Mouse (Mus musculus): ENCODE data around the gene Hip1r. TPM values are rescaled to one million over a fixed set of nuclear protein-coding genes. Genes with fewer than 3 reads are reported as not detected.

Gene Hip1r
- total and polyA plus RNA-seq, 3 experiments, result 16.6 to 31.6 TPM; not detected in 1

- Histone ChIP-seq H3K4me1 (ENCODE audit: control insufficient read depth in 1 of 2, insufficient read depth in 2 of 2, low read length in 2 of 2) (peaks cover 0 to 6% of the 10 kb centered on the region in 2 experiments; a peak in 2 of 4 replicates), H3K4me3 (ENCODE audit: control insufficient read depth in 1 of 2, insufficient read depth in 1 of 2, low read depth in 2 of 2, low read length in 2 of 2) (no peak overlapping the region)
- no peak for DNase-seq (ENCODE audit: low read depth, low spot score)
These were observed 31.7 kb downstream of the Hip1r start for GRCm38 (mm10) chr5:124005151-124005500.

DNA sequence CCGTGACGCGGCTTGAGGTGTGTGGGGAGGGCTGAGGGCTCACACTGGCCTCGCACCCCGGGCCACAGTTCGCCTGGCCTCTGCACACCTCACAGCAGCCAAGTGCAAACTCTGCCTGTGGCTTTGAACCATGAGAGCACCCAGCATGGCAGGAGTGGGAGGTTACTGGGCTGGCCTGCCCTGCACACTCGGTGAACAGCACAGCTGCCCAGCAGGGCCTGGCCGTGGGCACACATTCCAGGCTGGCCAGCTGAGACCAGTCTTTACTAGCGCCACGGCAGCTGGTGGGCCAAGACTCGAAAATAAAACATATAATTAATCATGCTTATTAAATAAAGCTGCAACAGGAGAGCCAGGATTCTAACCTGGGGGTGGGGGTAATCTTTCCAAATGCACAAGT, 32.2 kb downstream of the Hip1r start:
- Histone ChIP-seq H3K79me2 (ENCODE audit: control insufficient read depth, insufficient read depth, low read length, poor library complexity) (peaks cover 3% of the 10 kb centered on the region; the same call in 1 of the 2 replicates), H3K4me3 (ENCODE audit: control insufficient read depth in 1 of 2, insufficient read depth in 1 of 2, low read depth in 2 of 2, low read length in 2 of 2) (no peak overlapping the region), H3K36me3 (ENCODE audit: control insufficient read depth in 1 of 2, insufficient read depth in 2 of 2, low read length in 2 of 2) (peaks cover 3 to 11% of the 10 kb centered on the region in 2 experiments), H3K9me3 (replicated peaks; ENCODE audit: insufficient read depth, low read length) (no peaks in the 10 kb centered on the region), H3K27ac (ENCODE audit: control insufficient read depth, low read depth, low read length) (no peak overlapping the region), H3K9ac (ENCODE audit: control insufficient read depth, low read depth, low read length, poor library complexity, severe bottlenecking) (no peak overlapping the region), H3K4me1 (ENCODE audit: control insufficient read depth in 1 of 2, insufficient read depth in 2 of 2, low read length in 2 of 2) (peaks cover 0 to 11% of the 10 kb centered on the region in 2 experiments; a peak in 3 of 4 replicates), H3K27me3 (ENCODE audit: control insufficient read depth in 1 of 2, insufficient read depth in 2 of 2, low read length in 2 of 2) (no peaks in the 10 kb centered on the region)
- no peak for TF ChIP-seq RAD21 (IDR thresholded peaks at IDR 0.05; ENCODE audit: low read depth, low read length)
- TF ChIP-seq NRF1 (IDR thresholded peaks at IDR 0.05; ENCODE audit: insufficient read depth, low read depth, low read length, poor library complexity, severe bottlenecking), result no peak
- TF ChIP-seq BHLHE40 (IDR thresholded peaks at IDR 0.05; ENCODE audit: borderline replicate concordance, low read depth, low read length), result no peak
- TF ChIP-seq MXI1 (IDR thresholded peaks at IDR 0.05; ENCODE audit: low read depth, low read length), result no peak
- no peak for TF ChIP-seq MYB (IDR thresholded peaks at IDR 0.05; ENCODE audit: low read depth, low read length)
- DNase-seq (ENCODE audit: low read depth, low spot score), result no peak

More at GRCm38 (mm10) chr5:124005151-124005500, 31.7 kb downstream of the Hip1r start:
- H3K27ac ChIP-seq (ENCODE audit: control insufficient read depth, low read depth, low read length), result no peak overlapping the region
- H3K9ac ChIP-seq (ENCODE audit: control insufficient read depth, low read depth, low read length, poor library complexity, severe bottlenecking), result no peak overlapping the region
- H3K9me3 ChIP-seq (replicated peaks; ENCODE audit: insufficient read depth, low read length), result no peaks in the 10 kb centered on the region
- H3K79me2 ChIP-seq (ENCODE audit: control insufficient read depth, insufficient read depth, low read length, poor library complexity), result no peaks in the 10 kb centered on the region
- TF ChIP-seq ELF1 (IDR thresholded peaks at IDR 0.05; ENCODE audit: low read depth, low read length) (no peak), SMC3 (IDR thresholded peaks at IDR 0.05; ENCODE audit: low read depth, low read length) (no peak)
- H3K36me3 ChIP-seq (ENCODE audit: control insufficient read depth in 1 of 2, insufficient read depth in 2 of 2, low read length in 2 of 2), result peaks cover 3 to 6% of the 10 kb centered on the region in 2 experiments
- no peaks in the 10 kb centered on the region for H3K27me3 ChIP-seq (ENCODE audit: control insufficient read depth in 1 of 2, insufficient read depth in 2 of 2, low read length in 2 of 2)

DNA sequence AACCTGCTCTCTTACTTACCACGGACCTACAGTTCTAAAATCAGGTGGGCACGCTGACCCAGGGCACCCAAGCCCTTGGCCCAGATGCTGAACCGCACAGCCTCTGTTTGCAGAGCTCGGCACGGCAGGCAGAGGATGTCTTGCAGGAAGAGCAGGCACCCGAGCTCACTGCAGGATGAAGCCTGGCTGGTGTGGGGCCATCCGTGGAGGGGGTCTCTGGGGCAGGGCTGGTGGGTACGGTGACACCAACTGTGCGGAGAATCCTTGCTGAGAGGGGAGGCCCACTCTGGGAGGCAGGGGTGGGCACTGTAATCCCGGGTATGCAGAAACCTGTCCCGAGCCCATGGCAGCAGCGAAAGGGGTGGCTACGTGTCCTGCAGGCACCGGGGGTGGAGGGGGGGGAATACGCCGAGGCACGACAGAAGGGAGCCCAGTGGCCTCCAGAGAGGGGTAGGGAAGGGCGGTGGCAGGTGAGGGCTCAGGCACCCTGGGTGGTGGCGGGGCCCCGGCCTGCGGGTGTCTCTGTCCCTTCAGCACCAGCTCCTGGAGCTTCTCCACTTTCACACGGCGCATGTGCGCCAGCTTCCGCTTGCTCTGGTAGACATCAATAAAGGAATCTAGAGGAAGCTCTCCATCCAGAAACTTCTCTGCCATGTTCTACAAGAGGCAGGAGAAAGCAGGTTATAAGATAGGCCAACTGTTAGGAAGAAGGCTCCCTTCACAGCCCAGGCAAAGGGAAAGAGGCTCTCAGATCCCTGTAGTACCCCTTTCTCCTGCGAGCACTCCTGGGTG, 32.9 kb downstream of the Hip1r start:
- DNase-seq (ENCODE audit: low read depth, low spot score), result no peak
- no peak overlapping the region for H3K27ac ChIP-seq (ENCODE audit: control insufficient read depth, low read depth, low read length)
- TF ChIP-seq JUND (IDR thresholded peaks at IDR 0.05; ENCODE audit: low read depth, low read length) (no peak), TCF12 (IDR thresholded peaks at IDR 0.05; ENCODE audit: low read depth, low read length) (no peak), TAL1 (IDR thresholded peaks at IDR 0.05; ENCODE audit: low read length) (no peak), ETS1 (IDR thresholded peaks at IDR 0.05; ENCODE audit: low read depth, low read length) (no peak), ZKSCAN1 (IDR thresholded peaks at IDR 0.05; ENCODE audit: low read depth, low read length) (no peak), CTCF (IDR thresholded peaks at IDR 0.05 in 2 of 3, conservative IDR thresholded peaks at IDR 0.05 in 1 of 3; ENCODE audit: control insufficient read depth in 1 of 3, insufficient read depth in 1 of 3, low read depth in 2 of 3, low read length in 3 of 3, poor library complexity in 1 of 3, severe bottlenecking in 1 of 3) (no peak), MXI1 (IDR thresholded peaks at IDR 0.05; ENCODE audit: low read depth, low read length) (no peak)
- H3K4me1 ChIP-seq (ENCODE audit: control insufficient read depth in 1 of 2, insufficient read depth in 2 of 2, low read length in 2 of 2), result peaks cover under 1 to 16% of the 10 kb centered on the region in 2 experiments
- no peak overlapping the region for H3K4me3 ChIP-seq (ENCODE audit: control insufficient read depth in 1 of 2, insufficient read depth in 1 of 2, low read depth in 2 of 2, low read length in 2 of 2)
- H3K9me3 ChIP-seq (replicated peaks; ENCODE audit: insufficient read depth, low read length), result no peaks in the 10 kb centered on the region
- H3K27me3 ChIP-seq (ENCODE audit: control insufficient read depth in 1 of 2, insufficient read depth in 2 of 2, low read length in 2 of 2), result no peaks in the 10 kb centered on the region
- peaks cover 3% of the 10 kb centered on the region; the same call in 1 of the 2 replicates for H3K79me2 ChIP-seq (ENCODE audit: control insufficient read depth, insufficient read depth, low read length, poor library complexity)
- H3K9ac ChIP-seq (ENCODE audit: control insufficient read depth, low read depth, low read length, poor library complexity, severe bottlenecking), result no peak overlapping the region
- H3K36me3 ChIP-seq (ENCODE audit: control insufficient read depth in 1 of 2, insufficient read depth in 2 of 2, low read length in 2 of 2), result peaks cover 3 to 15% of the 10 kb centered on the region in 2 experiments

Data from MEL (cell line).